Mouse (Mus musculus) liver, postnatal 0 days (tissue): ENCODE measurements around the gene Map2k7.

Experiments
- CTCF ChIP-seq: sonication (generic); IDR thresholded peaks from 2 replicates; pipeline ENCODE4 v1.5.1; 2016; ENCODE audit warnings: antibody characterized with exemption, low read depth
- EP300 ChIP-seq: IDR thresholded peaks from 2 replicates; pipeline ENCODE4 v1.6.1; 2016; ENCODE audit warnings: antibody characterized with exemption, low read depth, mild to moderate bottlenecking

DNA sequence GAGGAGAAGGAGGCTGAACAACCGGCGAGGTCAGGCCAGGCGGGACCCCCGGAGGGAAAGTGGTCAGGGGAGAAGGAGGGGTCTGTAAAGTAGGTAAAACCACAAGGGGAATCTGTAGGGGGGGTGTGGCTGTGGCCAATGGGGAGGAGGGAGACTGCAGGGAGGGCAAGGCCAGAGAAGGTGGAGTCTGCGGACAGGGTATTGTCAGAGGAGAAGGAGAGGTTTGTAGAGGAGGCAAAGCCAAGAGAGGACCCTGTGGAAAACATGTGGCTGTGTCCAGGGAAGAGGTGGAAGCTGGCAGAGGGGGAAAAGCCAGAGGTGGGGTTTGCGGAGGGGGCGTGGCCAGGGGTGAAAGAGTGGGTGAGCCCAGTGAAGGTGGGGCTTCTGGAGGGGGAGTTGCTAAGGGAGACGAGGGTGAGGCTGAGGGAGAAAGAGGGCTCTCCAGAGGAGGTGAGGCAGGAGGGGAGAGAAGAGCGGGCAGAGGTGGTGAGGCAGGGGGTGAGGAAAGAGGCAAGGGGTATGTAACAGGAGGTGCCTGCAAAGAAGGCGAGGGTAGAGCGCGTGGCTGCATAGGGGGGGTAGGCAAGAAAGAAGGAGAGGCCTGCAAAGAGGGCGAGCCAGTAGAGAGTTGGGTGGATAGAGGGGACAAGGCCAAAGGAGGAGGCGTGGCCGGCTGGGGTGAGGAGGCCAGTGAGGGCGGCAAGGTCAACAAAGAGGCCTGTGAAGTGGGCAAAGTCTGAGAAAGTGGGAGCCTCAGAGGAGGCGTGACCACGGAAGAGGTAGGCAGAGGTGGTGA is 25.1 kb upstream of the Map2k7 start:
- TF ChIP-seq CTCF, result no peak
- no peak for TF ChIP-seq EP300
